Mouse (Mus musculus) adrenal gland, postnatal 0 days (tissue): ENCODE results near the gene Zbtb45. TPM values are rescaled to one million over a fixed set of nuclear protein-coding genes. Genes with fewer than 3 reads are reported as not detected.

Experiments used
- polyA plus RNA-seq: library from polyadenylated mRNA; unstranded; fragments of >200 nt; fragmentation: Nextera tagmentation; extraction: Ambion mirVana; gene quantifications from 2 replicates; pipeline ENCODE4 v1.2.1, GENCODE M21; 2015

Zbtb45 gene
- polyA plus RNA-seq = 9.3 and 12.6 TPM in 2 replicates

GRCm38 (mm10) chr7:13010005-13010908 is at the start of gene Zbtb45:
Zbtb45 (minus strand) TSS chr7:13010034.

GRCm38 (mm10) chr7:13054287-13055010 is 44.6 kb upstream of the Zbtb45 start, which contains the start of gene Mzf1:
Mzf1 (minus strand) TSS chr7:13054764.

GRCm38 (mm10) chr7:13037901-13038555 is 28.2 kb upstream of the Zbtb45 start, which contains the start of gene Ube2m:
Ube2m (minus strand) TSS chr7:13038275.

GRCm38 (mm10) chr7:13034148-13034977 is 24.5 kb upstream of the Zbtb45 start, which contains the start of gene Chmp2a:
Chmp2a (minus strand) TSS chr7:13034807.

GRCm38 (mm10) chr7:12998851-12999250 is 11.0 kb downstream of the Zbtb45 start, which contains the start of gene Trim28:
Trim28 (plus strand) TSS chr7:12999114.

GRCm38 (mm10) chr7:12998053-12998452 is 11.8 kb downstream of the Zbtb45 start, which contains the start of gene Slc27a5:
Slc27a5 (minus strand) TSS chr7:12998192.

GRCm38 (mm10) chr7:12977682-12978389 is 32.0 kb downstream of the Zbtb45 start, which contains the start of gene Zfp446:
Zfp446 (plus strand) TSS chr7:12977848.

GRCm38 (mm10) chr7:12965678-12966091 is 44.1 kb downstream of the Zbtb45 start, which contains the start of gene Zfp324:
Zfp324 (plus strand) TSS chr7:12965838.

Other genes starting within 250 kb of the Zbtb45 start
- gene Zscan18, start 206.4 kb downstream of the Zbtb45 start, polyA plus RNA-seq = 4.0 and 4.5 TPM in 2 replicates
- gene Zfp329, start 191.2 kb downstream of the Zbtb45 start, polyA plus RNA-seq = 6.0 and 7.4 TPM in 2 replicates
- 17.2 and 23.7 TPM in 2 replicates for gene Zfp110, start 175.3 kb downstream of the Zbtb45 start, polyA plus RNA-seq
- gene Zfp128, start 128.9 kb downstream of the Zbtb45 start, polyA plus RNA-seq = 1.7 and 2.3 TPM in 2 replicates
- 6.5 and 6.6 TPM in 2 replicates for gene Zscan22, start 112.2 kb downstream of the Zbtb45 start, polyA plus RNA-seq
- 865 and 1,106 TPM in 2 replicates for gene Rps5, start 87.7 kb downstream of the Zbtb45 start, polyA plus RNA-seq
- 0.08 and 0.30 TPM in 2 replicates for gene Rnf225, start 82.6 kb downstream of the Zbtb45 start, polyA plus RNA-seq
- gene Zfp324, start 44.2 kb downstream of the Zbtb45 start, polyA plus RNA-seq = 6.2 and 7.5 TPM in 2 replicates
- gene Zfp446, start 32.2 kb downstream of the Zbtb45 start, polyA plus RNA-seq = 3.8 and 6.0 TPM in 2 replicates
- gene Slc27a5, start 11.8 kb downstream of the Zbtb45 start, polyA plus RNA-seq = 1.9 and 3.0 TPM in 2 replicates
- 104 and 137 TPM in 2 replicates for gene Trim28, start 10.9 kb downstream of the Zbtb45 start, polyA plus RNA-seq
- gene Chmp2a, start 24.8 kb upstream of the Zbtb45 start, polyA plus RNA-seq = 265 and 267 TPM in 2 replicates
- gene Ube2m, start 28.2 kb upstream of the Zbtb45 start, polyA plus RNA-seq = 103 and 124 TPM in 2 replicates
- gene Mzf1, start 44.7 kb upstream of the Zbtb45 start, polyA plus RNA-seq = 1.7 and 2.9 TPM in 2 replicates
- gene Vmn1r85, start 85.1 kb upstream of the Zbtb45 start, polyA plus RNA-seq = not detected in 2 replicates
- gene Vmn1r86, start 109.9 kb upstream of the Zbtb45 start, polyA plus RNA-seq = not detected in 2 replicates
- gene Vmn1r87, start 130.1 kb upstream of the Zbtb45 start, polyA plus RNA-seq = not detected in 2 replicates
- gene Vmn1r88, start 149.5 kb upstream of the Zbtb45 start, polyA plus RNA-seq = not detected in 2 replicates
- gene Vmn1r89, start 203.0 kb upstream of the Zbtb45 start, polyA plus RNA-seq = not detected in 2 replicates